Mouse (Mus musculus): ENCODE results near the gene Nek3. TPM values are rescaled to one million over a fixed set of nuclear protein-coding genes. Genes with fewer than 3 reads are reported as not detected.
A peak's percentile ranks its signal among the peaks of the same experiment; 100 is the strongest.

Nek3 gene
- polyA plus RNA-seq, 1 experiment = 1.4 TPM

GRCm38 (mm10) chr8:22197914-22198313 is 31.7 kb upstream of the Nek3 start:
- Histone ChIP-seq H3K27me3 (ENCODE audit: control insufficient read depth, insufficient read depth, insufficient read length) (no peaks in the 10 kb centered on the region), H3K36me3 (ENCODE audit: control insufficient read depth, insufficient read depth) (peaks cover 32% of the 10 kb centered on the region), H3K4me3 (ENCODE audit: insufficient read depth, poor library complexity, severe bottlenecking) (no peak overlapping the region), H3K79me3 (ENCODE audit: low read depth) (peaks cover 25% of the 10 kb centered on the region), H3K79me2 (ENCODE audit: control insufficient read depth, insufficient read depth) (peaks cover 53% of the 10 kb centered on the region), H3ac (ENCODE audit: control insufficient read depth, insufficient read length, low read depth) (no peak overlapping the region)
- TF ChIP-seq MYOD1 (IDR thresholded peaks at IDR 0.05; ENCODE audit: control insufficient read depth, insufficient read length, low read depth) (no peak), CEBPB (IDR thresholded peaks at IDR 0.05; ENCODE audit: low read depth) (no peak), USF1 (IDR thresholded peaks at IDR 0.05; ENCODE audit: low read depth) (no peak), MAX (IDR thresholded peaks at IDR 0.05) (no peak), MYOG (IDR thresholded peaks at IDR 0.05; ENCODE audit: control insufficient read depth, extremely low read depth, insufficient read length) (no peak)

- Histone ChIP-seq H3K36me3 (ENCODE audit: control insufficient read depth, insufficient read depth) (no peaks in the 10 kb centered on the region), H3K79me2 (ENCODE audit: control insufficient read depth, insufficient read depth) (peaks cover 53% of the 10 kb centered on the region), H3K79me3 (ENCODE audit: low read depth) (peaks cover 25% of the 10 kb centered on the region), H3ac (ENCODE audit: control insufficient read depth, insufficient read length, low read depth) (peak overlapping the region; percentile 98), H3K4me3 (ENCODE audit: insufficient read depth, poor library complexity, severe bottlenecking) (peak overlapping the region; percentile 63), H3K27me3 (ENCODE audit: control insufficient read depth, insufficient read depth, insufficient read length) (no peaks in the 10 kb centered on the region)
- TF ChIP-seq FOSL1 (IDR thresholded peaks at IDR 0.05; ENCODE audit: insufficient read depth, low read length, poor library complexity, severe bottlenecking) (no peak), CEBPB (IDR thresholded peaks at IDR 0.05; ENCODE audit: low read depth) (peak; percentile 69)
Observed at GRCm38 (mm10) chr8:22193432-22194010, 27.3 kb upstream of the Nek3 start.

- no peaks in the 10 kb centered on the region for H3K36me3 ChIP-seq (ENCODE audit: control insufficient read depth, insufficient read depth)
- TF ChIP-seq FOSL1 (IDR thresholded peaks at IDR 0.05; ENCODE audit: insufficient read depth, low read length, poor library complexity, severe bottlenecking) = no peak
- peak; percentile 42 for TF ChIP-seq MAX (IDR thresholded peaks at IDR 0.05)
- peak; percentile 100 for TF ChIP-seq CTCF (IDR thresholded peaks at IDR 0.05; ENCODE audit: control insufficient read depth, insufficient read depth, insufficient read length)
- TF ChIP-seq MYOG (IDR thresholded peaks at IDR 0.05; ENCODE audit: control insufficient read depth, extremely low read depth, insufficient read length) = no peak
- TF ChIP-seq CEBPB (IDR thresholded peaks at IDR 0.05; ENCODE audit: low read depth) = no peak
- no peak for TF ChIP-seq USF1 (IDR thresholded peaks at IDR 0.05; ENCODE audit: low read depth)
- no peak for TF ChIP-seq MYOD1 (IDR thresholded peaks at IDR 0.05; ENCODE audit: control insufficient read depth, insufficient read length, low read depth)
- peaks cover 25% of the 10 kb centered on the region for H3K79me3 ChIP-seq (ENCODE audit: low read depth)
- H3K4me3 ChIP-seq (ENCODE audit: insufficient read depth, poor library complexity, severe bottlenecking) = peak within 1 kb of the TSS; percentile 63
- H3ac ChIP-seq (ENCODE audit: control insufficient read depth, insufficient read length, low read depth) = peak within 1 kb of the TSS; percentile 98
- H3K79me2 ChIP-seq (ENCODE audit: control insufficient read depth, insufficient read depth) = peaks cover 48% of the 10 kb centered on the region
- no peaks in the 10 kb centered on the region for H3K27me3 ChIP-seq (ENCODE audit: control insufficient read depth, insufficient read depth, insufficient read length)
Observed at GRCm38 (mm10) chr8:22192660-22193431, 26.6 kb upstream of the Nek3 start, which contains the start of gene Vps36. Gene Vps36 (plus strand): TSS chr8:22192809.

- H3ac ChIP-seq (ENCODE audit: control insufficient read depth, insufficient read length, low read depth) = peak within 1 kb of the TSS; percentile 99
- H3K27me3 ChIP-seq (ENCODE audit: control insufficient read depth, insufficient read depth, insufficient read length) = no peaks in the 10 kb centered on the region
- H3K4me3 ChIP-seq (ENCODE audit: insufficient read depth, poor library complexity, severe bottlenecking) = peak within 1 kb of the TSS; percentile 33
- H3K79me2 ChIP-seq (ENCODE audit: control insufficient read depth, insufficient read depth) = peaks cover 48% of the 10 kb centered on the region
- TF ChIP-seq USF1 (IDR thresholded peaks at IDR 0.05; ENCODE audit: low read depth) = no peak
- no peak for TF ChIP-seq CEBPB (IDR thresholded peaks at IDR 0.05; ENCODE audit: low read depth)
- no peak for TF ChIP-seq MYOG (IDR thresholded peaks at IDR 0.05; ENCODE audit: control insufficient read depth, extremely low read depth, insufficient read length)
- peak; percentile 44 for TF ChIP-seq MAX (IDR thresholded peaks at IDR 0.05)
- peak; percentile 61 for TF ChIP-seq MYOD1 (IDR thresholded peaks at IDR 0.05; ENCODE audit: control insufficient read depth, insufficient read length, low read depth)
- no peak for TF ChIP-seq FOSL1 (IDR thresholded peaks at IDR 0.05; ENCODE audit: insufficient read depth, low read length, poor library complexity, severe bottlenecking)
- TF ChIP-seq CTCF (IDR thresholded peaks at IDR 0.05; ENCODE audit: control insufficient read depth, insufficient read depth, insufficient read length) = no peak
- H3K79me3 ChIP-seq (ENCODE audit: low read depth) = peaks cover 44% of the 10 kb centered on the region
- peaks cover 3% of the 10 kb centered on the region for H3K36me3 ChIP-seq (ENCODE audit: control insufficient read depth, insufficient read depth)
Observed at GRCm38 (mm10) chr8:22185431-22186397, 19.5 kb upstream of the Nek3 start, which contains the start of gene Ckap2. Gene Ckap2 (minus strand): TSS chr8:22185819.

- no peaks in the 10 kb centered on the region for H3K27me3 ChIP-seq (ENCODE audit: control insufficient read depth, insufficient read depth, insufficient read length)
- TF ChIP-seq USF1 (IDR thresholded peaks at IDR 0.05; ENCODE audit: low read depth) (no peak), FOSL1 (IDR thresholded peaks at IDR 0.05; ENCODE audit: insufficient read depth, low read length, poor library complexity, severe bottlenecking) (no peak), MYOD1 (IDR thresholded peaks at IDR 0.05; ENCODE audit: control insufficient read depth, insufficient read length, low read depth) (no peak), MYOG (IDR thresholded peaks at IDR 0.05; ENCODE audit: control insufficient read depth, extremely low read depth, insufficient read length) (no peak), CTCF (IDR thresholded peaks at IDR 0.05; ENCODE audit: control insufficient read depth, insufficient read depth, insufficient read length) (no peak), MAX (IDR thresholded peaks at IDR 0.05) (no peak), CEBPB (IDR thresholded peaks at IDR 0.05; ENCODE audit: low read depth) (no peak)
- peaks cover 3% of the 10 kb centered on the region for H3K36me3 ChIP-seq (ENCODE audit: control insufficient read depth, insufficient read depth)
- no peak overlapping the region for H3ac ChIP-seq (ENCODE audit: control insufficient read depth, insufficient read length, low read depth)
- H3K79me3 ChIP-seq (ENCODE audit: low read depth) = peaks cover 53% of the 10 kb centered on the region
- H3K4me3 ChIP-seq (ENCODE audit: insufficient read depth, poor library complexity, severe bottlenecking) = peak overlapping the region; percentile 33
- peaks cover 56% of the 10 kb centered on the region for H3K79me2 ChIP-seq (ENCODE audit: control insufficient read depth, insufficient read depth)
Observed at GRCm38 (mm10) chr8:22184884-22185283, 18.6 kb upstream of the Nek3 start.
